Mouse (Mus musculus) lung, embryonic 14.5 days (tissue): ENCODE results near the gene Sh3bgrl2. TPM values are rescaled to one million over a fixed set of nuclear protein-coding genes. Genes with fewer than 3 reads are reported as not detected.

Source experiments
- ATAC-seq: fragments of 200-750 bp; cut with Nextera tagmentation; 2 replicates; pipeline ENCODE4 v1.8.0; 2017; ENCODE audit warnings: mild to moderate bottlenecking, moderate TSS enrichment, moderate library complexity; ENCODE audit not compliant: insufficient read depth
- DNase-seq: peaks from one replicate; pipeline ENCODE4 v3.0.0-alpha.2; 2015
- H3K27ac ChIP-seq: fragments of 300-500 bp; sonication (generic); 2 replicates; pipeline ENCODE4 v1.5.1; 2014; ENCODE audit warnings: low read depth, mild to moderate bottlenecking, moderate library complexity
- H3K27me3 ChIP-seq: fragments of 300-500 bp; sonication (generic); 2 replicates; pipeline ENCODE4 v1.6.1; 2014; ENCODE audit warnings: low read length, control low read depth; ENCODE audit not compliant: insufficient read depth
- H3K36me3 ChIP-seq: fragments of 300-500 bp; sonication (generic); 2 replicates; pipeline ENCODE4 v1.6.1; 2014; ENCODE audit warnings: control low read depth; ENCODE audit not compliant: insufficient read depth
- H3K4me1 ChIP-seq: fragments of 300-500 bp; sonication (generic); 2 replicates; pipeline ENCODE4 v1.6.1; 2014; ENCODE audit warnings: antibody characterized with exemption, control low read depth; ENCODE audit not compliant: insufficient read depth
- H3K4me2 ChIP-seq: fragments of 300-500 bp; sonication (generic); 2 replicates; pipeline ENCODE4 v1.6.1; 2014; ENCODE audit warnings: mild to moderate bottlenecking
- H3K4me3 ChIP-seq: fragments of 300-500 bp; sonication (generic); 2 replicates; pipeline ENCODE4 v1.5.1; 2014; ENCODE audit warnings: low read depth, low read length
- H3K9ac ChIP-seq: fragments of 300-500 bp; sonication (generic); 2 replicates; pipeline ENCODE4 v1.6.1; 2014
- H3K9me3 ChIP-seq: fragments of 300-500 bp; sonication (generic); 2 replicates; pipeline ENCODE4 v1.6.1; 2016; ENCODE audit warnings: low read depth, low read length, control low read depth
- CTCF ChIP-seq: IDR thresholded peaks from 2 replicates; pipeline ENCODE4 v1.5.1; 2016; ENCODE audit warnings: antibody characterized with exemption, low read depth
- WGBS: fragments of 180-500 bp; shearing (Covaris S2); extraction: QIAGEN DNeasy Blood & Tissue Kit; methylation state at CpG from one replicate; pipeline ENCODE4 v1.1.7; 2014; 5-methylcytosine and 5-hydroxymethylcytosine counted together
- polyA plus RNA-seq: library from polyadenylated mRNA; unstranded; fragments of >200 nt; fragmentation: Nextera tagmentation; extraction: Ambion mirVana; gene quantifications from 2 replicates; pipeline ENCODE4 v1.2.1, GENCODE M21; 2014

Sh3bgrl2 gene
- polyA plus RNA-seq, 1 experiment from 2014 or later: 59.4 TPM

GRCm38 (mm10) chr9:83609422-83610297 lies 61.5 kb downstream of the Sh3bgrl2 start:
- no peaks in the 10 kb centered on the region for H3K9me3 ChIP-seq
- peak; percentile 97 for TF ChIP-seq CTCF
- DNase-seq (peak; percentile 93), ATAC-seq (peak; percentile 72; the same call in 1 of the 2 replicates)
- H3K4me3 ChIP-seq: no peak overlapping the region
- no peaks in the 10 kb centered on the region for H3K27me3 ChIP-seq
- H3K4me1 ChIP-seq: peaks cover 9% of the 10 kb centered on the region; the same call in 1 of the 2 replicates
- no peak overlapping the region for H3K9ac ChIP-seq
- no peak overlapping the region; the same call in 1 of the 2 replicates for H3K27ac ChIP-seq
- no peak overlapping the region for H3K4me2 ChIP-seq
- WGBS: 40% methylated on average over 9 of the region's 9 CpGs
- no peaks in the 10 kb centered on the region for H3K36me3 ChIP-seq

GRCm38 (mm10) chr9:83615912-83616585 lies 67.9 kb downstream of the Sh3bgrl2 start:
- no peak overlapping the region for H3K27ac ChIP-seq
- no peaks in the 10 kb centered on the region for H3K9me3 ChIP-seq
- no peak overlapping the region for H3K9ac ChIP-seq
- 14% methylated on average over 6 of the region's 6 CpGs for WGBS
- no peaks in the 10 kb centered on the region for H3K27me3 ChIP-seq
- DNase-seq (peak; percentile 59), ATAC-seq (peak; percentile 77)
- peaks cover 11% of the 10 kb centered on the region for H3K4me1 ChIP-seq
- 0 out of 2 replicates have a peak overlapping the region, but pooled peaks have one; percentile 2 for H3K4me2 ChIP-seq
- no peak overlapping the region for H3K4me3 ChIP-seq
- H3K36me3 ChIP-seq: no peaks in the 10 kb centered on the region
- no peak for TF ChIP-seq CTCF

GRCm38 (mm10) chr9:83616586-83617081 lies 68.5 kb downstream of the Sh3bgrl2 start:
- no peaks in the 10 kb centered on the region for H3K36me3 ChIP-seq
- TF ChIP-seq CTCF: no peak
- no peak overlapping the region for H3K27ac ChIP-seq
- H3K9ac ChIP-seq: no peak overlapping the region
- H3K4me3 ChIP-seq: no peak overlapping the region
- peaks cover 11% of the 10 kb centered on the region for H3K4me1 ChIP-seq
- H3K4me2 ChIP-seq: 0 out of 2 replicates have a peak overlapping the region, but pooled peaks have one; percentile 2
- WGBS: 12% methylated on average over 7 of the region's 7 CpGs
- no peaks in the 10 kb centered on the region for H3K27me3 ChIP-seq
- DNase-seq: peak; percentile 38
- peak; percentile 64 for ATAC-seq
- no peaks in the 10 kb centered on the region for H3K9me3 ChIP-seq

GRCm38 (mm10) chr9:83623455-83623854 lies 75.3 kb downstream of the Sh3bgrl2 start:
- DNase-seq: no peak
- Histone ChIP-seq H3K27ac (no peak overlapping the region), H3K27me3 (no peaks in the 10 kb centered on the region), H3K4me1 (no peaks in the 10 kb centered on the region), H3K4me3 (no peak overlapping the region), H3K9me3 (no peaks in the 10 kb centered on the region), H3K36me3 (no peaks in the 10 kb centered on the region), H3K9ac (no peak overlapping the region), H3K4me2 (no peak overlapping the region)
- TF ChIP-seq CTCF: no peak
- 58% methylated on average over 6 of the region's 6 CpGs for WGBS
- ATAC-seq: no peak

DNA sequence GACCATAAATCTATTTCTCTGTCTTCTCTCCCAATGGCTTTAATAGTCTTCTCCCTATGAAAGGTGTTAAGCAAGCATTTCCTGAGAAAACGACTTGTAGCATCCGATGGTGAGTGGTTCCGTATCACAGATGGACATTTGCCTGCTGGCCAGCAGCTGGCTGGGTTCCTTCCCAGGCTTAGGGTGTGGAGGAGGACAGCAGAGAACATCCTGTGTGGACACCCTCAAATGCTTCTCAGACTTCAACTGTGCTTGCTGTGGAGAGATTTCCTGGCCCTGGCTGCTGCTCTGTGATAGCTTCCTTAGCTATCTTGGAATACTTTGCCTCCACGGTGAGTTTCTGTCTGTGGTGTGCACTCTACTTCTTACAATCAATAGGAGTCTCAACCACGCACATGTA lies 76.1 kb downstream of the Sh3bgrl2 start:
- DNase-seq: no peak
- no peak for TF ChIP-seq CTCF

GRCm38 (mm10) chr9:83625085-83625484 lies 77.0 kb downstream of the Sh3bgrl2 start:
- Histone ChIP-seq H3K36me3 (no peaks in the 10 kb centered on the region), H3K9ac (no peak overlapping the region), H3K27ac (no peak overlapping the region), H3K4me2 (no peak overlapping the region), H3K4me1 (no peaks in the 10 kb centered on the region), H3K9me3 (no peaks in the 10 kb centered on the region), H3K27me3 (no peaks in the 10 kb centered on the region), H3K4me3 (no peak overlapping the region)
- WGBS: 59% methylated on average over 5 of the region's 5 CpGs
- DNase-seq (no peak), ATAC-seq (no peak)
- no peak for TF ChIP-seq CTCF

More for the DNA sequence above, 76.1 kb downstream of the Sh3bgrl2 start:
- no peak for ATAC-seq
- H3K4me3 ChIP-seq: no peak overlapping the region
- H3K4me1 ChIP-seq: no peaks in the 10 kb centered on the region
- 60% methylated on average over 5 of the region's 5 CpGs for WGBS
- H3K9ac ChIP-seq: no peak overlapping the region
- H3K27ac ChIP-seq: no peak overlapping the region
- no peaks in the 10 kb centered on the region for H3K27me3 ChIP-seq
- no peaks in the 10 kb centered on the region for H3K9me3 ChIP-seq
- no peak overlapping the region for H3K4me2 ChIP-seq
- no peaks in the 10 kb centered on the region for H3K36me3 ChIP-seq
